Mouse (Mus musculus) induced T-regulatory cell, adult 2 months (primary cell): Measurements from ENCODE around the gene Mamdc2.
A peak's percentile ranks its signal among the peaks of the same experiment; 100 is the strongest.

Source experiments
- DNase-seq: peaks from one replicate; pipeline ENCODE4 v3.0.0-alpha.2; 2012; ENCODE audit warnings: low read depth

Gene Mamdc2

DNA sequence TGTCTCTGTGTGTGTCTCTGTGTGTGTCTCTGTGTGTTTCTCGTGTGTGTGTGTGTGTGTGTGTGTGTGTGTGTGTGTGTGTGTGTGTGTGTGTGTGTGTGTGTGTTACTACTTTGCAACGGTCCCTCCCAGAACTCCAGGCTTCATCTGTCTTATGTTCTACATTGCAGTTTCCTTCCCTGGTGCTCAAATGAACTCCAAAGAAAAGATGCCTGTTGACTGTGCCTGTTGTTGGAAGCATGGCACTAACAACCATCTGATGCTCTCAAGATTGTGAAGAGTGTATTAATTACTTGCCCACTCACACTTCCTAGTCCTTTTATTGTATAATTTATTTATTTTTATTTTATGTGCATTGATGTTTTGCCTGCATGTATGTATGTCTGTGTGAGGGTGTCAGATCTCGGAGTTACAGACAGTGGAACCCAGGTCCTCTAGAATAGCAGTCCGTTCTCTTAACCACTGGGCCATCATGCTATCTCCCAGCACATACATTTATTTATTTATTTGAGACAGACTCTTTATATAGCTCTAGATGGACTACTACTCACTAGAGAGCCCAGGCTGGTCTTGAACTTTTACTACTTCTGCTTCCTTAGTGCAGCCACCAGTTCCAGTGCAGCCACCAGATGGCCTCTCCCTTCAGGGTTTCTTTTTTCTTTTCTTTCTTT, 174.1 kb downstream of the Mamdc2 start:
- no peak for DNase-seq

DNA sequence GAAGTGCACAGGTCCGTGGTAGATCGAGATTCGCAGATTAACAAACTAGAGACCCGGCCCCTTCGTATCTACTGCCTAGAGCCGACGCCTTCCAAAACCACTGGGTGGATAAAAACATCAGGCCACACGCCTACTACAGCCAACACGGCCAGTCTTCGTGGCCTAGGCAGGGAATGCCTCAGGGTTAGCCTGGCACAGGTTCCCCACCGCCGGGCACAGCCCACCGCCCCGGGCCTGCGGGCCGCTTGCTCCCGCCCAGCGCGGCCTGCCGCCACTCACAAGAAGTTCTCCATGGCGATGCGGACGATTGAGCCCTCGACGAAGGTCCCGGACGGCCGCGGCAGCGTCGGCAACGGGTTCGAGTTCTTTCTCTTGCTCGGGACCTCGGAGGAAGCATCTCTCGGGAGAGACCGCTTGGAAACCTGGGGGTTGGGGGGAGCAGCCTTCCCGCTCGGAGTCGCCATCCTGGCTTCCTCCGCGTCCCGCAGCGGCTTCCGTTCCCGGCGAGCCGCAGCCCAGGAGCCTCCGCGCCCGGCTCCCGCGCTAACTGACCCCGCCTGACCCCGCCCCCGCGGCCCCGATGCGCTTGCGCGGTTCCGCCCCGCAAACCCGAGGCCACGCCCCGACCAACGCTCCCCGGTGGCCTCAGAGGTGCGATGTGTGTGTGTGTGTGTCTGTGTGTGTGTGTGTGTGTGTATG, 174.7 kb downstream of the Mamdc2 start, which contains the start of gene Smc5:
TSS of gene Smc5 (minus strand) at position 543 of the 699 bp plus-strand sequence.
- DNase-seq, result peak; percentile 90

DNA sequence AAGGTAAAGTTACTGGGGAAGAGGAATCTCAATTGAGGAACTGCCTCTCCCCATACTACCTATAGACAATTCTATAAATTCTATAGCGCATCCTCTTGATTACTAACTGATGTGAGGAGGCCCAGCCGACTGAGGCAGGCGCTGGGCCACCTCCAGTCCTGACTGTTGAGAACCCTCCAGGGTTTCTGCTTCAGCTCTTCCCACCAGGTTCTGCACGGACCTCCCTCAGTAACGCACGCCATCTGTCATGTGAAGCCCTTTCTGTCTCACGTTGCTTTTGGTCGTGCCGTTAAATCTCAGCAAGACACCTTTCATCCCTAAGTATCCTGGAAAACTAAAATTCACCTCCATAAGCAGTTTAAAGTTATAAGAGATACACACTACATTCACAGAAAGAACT, 191.5 kb downstream of the Mamdc2 start:
- DNase-seq, result no peak
